Mouse (Mus musculus): ENCODE data around the gene Baiap2l1. TPM values are rescaled to one million over a fixed set of nuclear protein-coding genes. Genes with fewer than 3 reads are reported as not detected.

Baiap2l1 gene
- total RNA-seq, 2 experiments from 2014 or later = not detected

- ATAC-seq (replicated peaks; ENCODE audit: low FRiP score, poor library complexity, severe bottlenecking) = no peak
Observed at GRCm38 (mm10) chr5:144288391-144288790, 69.5 kb downstream of the Baiap2l1 start.

GRCm38 (mm10) chr5:144287267-144287820 is 70.6 kb downstream of the Baiap2l1 start:
- no peak for ATAC-seq (replicated peaks; ENCODE audit: low FRiP score, poor library complexity, severe bottlenecking)

- no peak for ATAC-seq (replicated peaks; ENCODE audit: low FRiP score, poor library complexity, severe bottlenecking)
Observed at GRCm38 (mm10) chr5:144286591-144287266, 71.2 kb downstream of the Baiap2l1 start.

GRCm38 (mm10) chr5:144284599-144284998 is 73.3 kb downstream of the Baiap2l1 start:
- ATAC-seq (replicated peaks; ENCODE audit: low FRiP score, poor library complexity, severe bottlenecking) = no peak

- ATAC-seq (replicated peaks; ENCODE audit: low FRiP score, poor library complexity, severe bottlenecking) = no peak
Observed at GRCm38 (mm10) chr5:144283551-144284031, 74.3 kb downstream of the Baiap2l1 start.

GRCm38 (mm10) chr5:144282470-144283260 is 75.2 kb downstream of the Baiap2l1 start:
- ATAC-seq (replicated peaks; ENCODE audit: low FRiP score, poor library complexity, severe bottlenecking) = no peak

- ATAC-seq (replicated peaks; ENCODE audit: low FRiP score, poor library complexity, severe bottlenecking) = no peak
Observed at GRCm38 (mm10) chr5:144279926-144280325, 78.0 kb downstream of the Baiap2l1 start.

GRCm38 (mm10) chr5:144279081-144279541 is 78.8 kb downstream of the Baiap2l1 start:
- no peak for ATAC-seq (replicated peaks; ENCODE audit: low FRiP score, poor library complexity, severe bottlenecking)

GRCm38 (mm10) chr5:144278374-144278960 is 79.4 kb downstream of the Baiap2l1 start:
- no peak for ATAC-seq (replicated peaks; ENCODE audit: low FRiP score, poor library complexity, severe bottlenecking)

GRCm38 (mm10) chr5:144276898-144277630 is 80.8 kb downstream of the Baiap2l1 start:
- no peak for ATAC-seq (replicated peaks; ENCODE audit: low FRiP score, poor library complexity, severe bottlenecking)

- ATAC-seq (replicated peaks; ENCODE audit: low FRiP score, poor library complexity, severe bottlenecking) = no peak
Observed at GRCm38 (mm10) chr5:144274904-144275303, 83.0 kb downstream of the Baiap2l1 start.

GRCm38 (mm10) chr5:144271772-144272171 is 86.1 kb downstream of the Baiap2l1 start:
- no peak for ATAC-seq (replicated peaks; ENCODE audit: low FRiP score, poor library complexity, severe bottlenecking)

- no peak for ATAC-seq (replicated peaks; ENCODE audit: low FRiP score, poor library complexity, severe bottlenecking)
Observed at GRCm38 (mm10) chr5:144271118-144271517, 86.8 kb downstream of the Baiap2l1 start.

GRCm38 (mm10) chr5:144270420-144270819 is 87.5 kb downstream of the Baiap2l1 start:
- ATAC-seq (replicated peaks; ENCODE audit: low FRiP score, poor library complexity, severe bottlenecking) = no peak

GRCm38 (mm10) chr5:144269926-144270325 is 88.0 kb downstream of the Baiap2l1 start:
- no peak for ATAC-seq (replicated peaks; ENCODE audit: low FRiP score, poor library complexity, severe bottlenecking)

- no peak for ATAC-seq (replicated peaks; ENCODE audit: low FRiP score, poor library complexity, severe bottlenecking)
Observed at GRCm38 (mm10) chr5:144267535-144268241, 90.2 kb downstream of the Baiap2l1 start.

- ATAC-seq (replicated peaks; ENCODE audit: low FRiP score, poor library complexity, severe bottlenecking) = no peak
Observed at GRCm38 (mm10) chr5:144263496-144263895, 94.4 kb downstream of the Baiap2l1 start.

- no peak for ATAC-seq (replicated peaks; ENCODE audit: low FRiP score, poor library complexity, severe bottlenecking)
Observed at GRCm38 (mm10) chr5:144263082-144263481, 94.8 kb downstream of the Baiap2l1 start.

GRCm38 (mm10) chr5:144261829-144262228 is 96.1 kb downstream of the Baiap2l1 start:
- no peak for ATAC-seq (replicated peaks; ENCODE audit: low FRiP score, poor library complexity, severe bottlenecking)
